23 mouse cellular contexts compared by ENCODE assay signal in genomic region chr2:172545592-172546235, GRCm38 (mm10). TPM values are rescaled to one million over a fixed set of nuclear protein-coding genes. Genes with fewer than 3 reads are reported as not detected.
DNase-seq lines count a peak whose midpoint lies in the region; ATAC-seq lines count a peak whose summit lies in the region.
"Had no signal": no experiment of that assay in that cellular context is flagged by ENCODE, and none has a peak within 500 bp of the region (broad histone marks: within the 10 kb centered on the region; RNA-seq: fewer than 3 reads in every experiment).

No protein-coding gene starts in this region.

- WGBS in midbrain, embryonic 10.5 days: under 1% methylated on average over 35 of the region's 35 CpGs
- WGBS in midbrain, embryonic 15.5 days: 3% methylated on average over 35 of the region's 35 CpGs
- 5% methylated on average over 35 of the region's 35 CpGs for WGBS in limb, embryonic 12.5 days

- H3K9me3 ChIP-seq in midbrain, embryonic 10.5 days (replicated peaks): no peaks in the 10 kb centered on the region
- no peaks in the 10 kb centered on the region for H3K9me3 ChIP-seq in midbrain, embryonic 15.5 days
- no peaks in the 10 kb centered on the region for H3K9me3 ChIP-seq in limb, embryonic 12.5 days
- H3K9me3 ChIP-seq: embryonic facial prominence, embryonic 13.5 days; heart, embryonic 15.5 days; liver, embryonic 13.5 days had no signal

- no peak overlapping the region for H3K4me3 ChIP-seq in midbrain, embryonic 10.5 days
- no peak overlapping the region for H3K4me3 ChIP-seq in midbrain, embryonic 15.5 days
- peak overlapping the region; percentile 7; the same call in 1 of the 2 replicates for H3K4me3 ChIP-seq in limb, embryonic 12.5 days (replicated peaks)
- H3K4me3 ChIP-seq: embryonic facial prominence, embryonic 13.5 days; heart, adult 2 months; heart, embryonic 15.5 days; left cerebral cortex, adult 2 months; liver, embryonic 13.5 days; myocyte had no signal

- no peak for ATAC-seq in midbrain, embryonic 15.5 days (replicated peaks)
- no peak for ATAC-seq in limb, embryonic 12.5 days (ENCODE audit: insufficient number of reproducible peaks, insufficient read depth, low FRiP score, low TSS enrichment, low read depth)
- ATAC-seq in inflammation-experienced regulatory T-cells, adult 6 months: no peak

- H3K27me3 ChIP-seq in midbrain, embryonic 10.5 days (ENCODE audit: low read depth, poor library complexity, severe bottlenecking): peaks cover 94% of the 10 kb centered on the region
- peaks cover 75% of the 10 kb centered on the region for H3K27me3 ChIP-seq in midbrain, embryonic 15.5 days (replicated peaks)
- peaks cover 74% of the 10 kb centered on the region for H3K27me3 ChIP-seq in limb, embryonic 12.5 days

- no peak overlapping the region for H3K9ac ChIP-seq in midbrain, embryonic 15.5 days
- no peak overlapping the region for H3K9ac ChIP-seq in limb, embryonic 12.5 days (replicated peaks)
- H3K9ac ChIP-seq: embryonic facial prominence, embryonic 13.5 days; heart, embryonic 15.5 days; liver, embryonic 13.5 days; lung, embryonic 14.5 days had no signal

- no peaks in the 10 kb centered on the region for H3K36me3 ChIP-seq in midbrain, embryonic 10.5 days
- H3K36me3 ChIP-seq in midbrain, embryonic 15.5 days (replicated peaks): no peaks in the 10 kb centered on the region
- H3K36me3 ChIP-seq in limb, embryonic 12.5 days: no peaks in the 10 kb centered on the region
- H3K36me3 ChIP-seq: embryonic facial prominence, embryonic 13.5 days; heart, embryonic 15.5 days; liver, embryonic 13.5 days had no signal

- H3K27ac ChIP-seq in midbrain, embryonic 10.5 days (replicated peaks): no peak overlapping the region
- no peak overlapping the region for H3K27ac ChIP-seq in midbrain, embryonic 15.5 days
- H3K27ac ChIP-seq in limb, embryonic 12.5 days: no peak overlapping the region
- H3K27ac ChIP-seq: embryonic facial prominence, embryonic 13.5 days; heart, adult 2 months; heart, embryonic 15.5 days; left cerebral cortex, adult 2 months; liver, embryonic 13.5 days had no signal

- no peak overlapping the region for H3K4me2 ChIP-seq in midbrain, embryonic 15.5 days
- H3K4me2 ChIP-seq in limb, embryonic 12.5 days: 0 out of 2 replicates have a peak overlapping the region, but pooled peaks have one; percentile 6
- H3K4me2 ChIP-seq: embryonic facial prominence, embryonic 13.5 days; heart, embryonic 15.5 days; liver, embryonic 13.5 days; lung, embryonic 14.5 days had no signal

- H3K4me1 ChIP-seq in midbrain, embryonic 10.5 days: peaks cover 47% of the 10 kb centered on the region
- H3K4me1 ChIP-seq in midbrain, embryonic 15.5 days: peaks cover 22% of the 10 kb centered on the region
- peaks cover 46% of the 10 kb centered on the region for H3K4me1 ChIP-seq in limb, embryonic 12.5 days (replicated peaks)

- DNase-seq in embryo, embryonic 10.5 days (ENCODE audit: low spot score): peak; percentile 36
- no peak for DNase-seq in embryo, embryonic 10 days (ENCODE audit: low spot score)
- DNase-seq in midbrain, embryonic 10.5 days (ENCODE audit: low spot score): peak; percentile 44
- peak; percentile 54 for DNase-seq in ZHBTc4 (ENCODE audit: low read depth, low spot score)
- DNase-seq in thymus, postnatal 10 days (ENCODE audit: low spot score in 2 of 2): no peak
- DNase-seq: adrenal gland, postnatal 36 days; cerebellum, adult 11-12 months; cerebellum, postnatal 25 days; heart, adult 2 months; kidney, adult 9 months; kidney, postnatal 25 days; left cerebral cortex, postnatal 4 days; liver, embryonic 13.5 days; lung, embryonic 14.5 days; lung, postnatal 4 days; thymus, postnatal 36 days had no signal

RNA-seq across cellular contexts. Expression of gene Tfap2c, which starts 3.7 kb away (rescaled TPM):
- 4.4 and 6.3 TPM in 2 replicates for polyA plus RNA-seq in midbrain, embryonic 10.5 days (2016; fragmentation: Nextera tagmentation; extraction: Ambion mirVana)
- polyA plus RNA-seq in midbrain, embryonic 15.5 days (2015; fragmentation: Nextera tagmentation; extraction: Ambion mirVana): 0.34 and 0.79 TPM in 2 replicates
- 4.4 and 4.5 TPM in 2 replicates for polyA plus RNA-seq in limb, embryonic 12.5 days (2016; fragmentation: Nextera tagmentation; extraction: Ambion mirVana)
- polyA plus RNA-seq in inflammation-experienced regulatory T-cells, adult 6 months (2017; shearing (Covaris generic)): not detected
- polyA plus RNA-seq: heart, adult 2 months; liver, embryonic 13.5 days; myocyte had no signal

Comparison
In these comparisons a context has a peak if more than half of its experiments do, and no peak if none do; other contexts are left out.
1. DNase-seq: peak in embryo, embryonic 10.5 days (single experiment), midbrain, embryonic 10.5 days (single experiment) and ZHBTc4 (single experiment); none in embryo, embryonic 10 days (single experiment) and thymus, postnatal 10 days (0 of 2).